Mouse (Mus musculus): ENCODE measurements around the gene Raver2.

DNA sequence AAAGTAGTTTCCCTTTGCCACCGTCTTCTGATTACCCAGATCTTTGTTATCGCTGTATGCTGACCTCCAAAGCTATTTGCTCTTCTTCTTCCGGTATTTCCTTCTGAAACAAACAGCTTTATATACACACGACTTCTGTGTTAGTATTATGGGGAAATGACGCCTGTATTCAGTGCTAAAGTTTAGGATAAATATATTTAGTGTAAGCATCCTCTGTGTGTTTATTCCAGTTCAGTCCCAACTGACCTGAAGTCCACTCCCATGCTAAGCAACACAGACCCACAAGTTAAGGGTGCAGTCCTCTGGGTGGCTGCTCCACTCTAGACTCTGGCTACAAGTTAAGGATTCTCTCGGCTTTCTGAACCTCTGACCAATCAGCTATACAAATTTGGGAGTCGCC lies 52.2 kb downstream of the Raver2 start:
- no peak for TF ChIP-seq POLR2A (IDR thresholded peaks at IDR 0.05; ENCODE audit: extremely low read depth, insufficient read depth, low read length)
- TF ChIP-seq CTCF (IDR thresholded peaks at IDR 0.05; ENCODE audit: extremely low read depth, insufficient read depth, low read length) = no peak
